Mouse (Mus musculus): Measurements from ENCODE around the gene Tulp4. TPM values are rescaled to one million over a fixed set of nuclear protein-coding genes. Genes with fewer than 3 reads are reported as not detected.
"Not testable (repeated sequence)": the region's sequence is repeated elsewhere in the genome, so short reads cannot be mapped to it uniquely, and the experiment has no call there.

Tulp4 gene
- polyA plus RNA-seq, 2 experiments, result 4.7 to 21.4 TPM

GRCm38 (mm10) chr17:6203795-6204194 lies 97.6 kb downstream of the Tulp4 start:
- H3K9ac ChIP-seq (replicated peaks), result no peak overlapping the region
- DNase-seq (ENCODE audit: low read depth in 3 of 3, low spot score in 3 of 3) (no peak), ATAC-seq (ENCODE audit: insufficient read depth) (no peak)
- H3K4me3 ChIP-seq (ENCODE audit: insufficient read depth in 1 of 2, low read depth in 2 of 2, low read length in 2 of 2), result no peak overlapping the region
- H3K4me2 ChIP-seq (ENCODE audit: low read depth), result no peak overlapping the region
- H3K9me3 ChIP-seq (ENCODE audit: control insufficient read depth, low read length), result no peaks in the 10 kb centered on the region
- H3K27ac ChIP-seq, result no peak overlapping the region
- WGBS (ENCODE audit: insufficient replicate concordance), result 28% methylated on average over 4 of the region's 4 CpGs
- H3K4me1 ChIP-seq (replicated peaks; ENCODE audit: control insufficient read depth in 2 of 2, insufficient read depth in 2 of 2, low read length in 1 of 2), result no peaks in the 10 kb centered on the region
- TF ChIP-seq CTCF (IDR thresholded peaks at IDR 0.05; ENCODE audit: low read depth) (no peak), EP300 (IDR thresholded peaks at IDR 0.05; ENCODE audit: low read depth) (no peak)
- H3K36me3 ChIP-seq (replicated peaks; ENCODE audit: control insufficient read depth, insufficient read depth, low read depth), result no peaks in the 10 kb centered on the region
- H3K27me3 ChIP-seq (ENCODE audit: control insufficient read depth, insufficient read depth, low read length), result no peaks in the 10 kb centered on the region

- 70% methylated on average over 1 of the region's 1 CpGs for WGBS (ENCODE audit: insufficient replicate concordance)
- no peak for ATAC-seq (ENCODE audit: insufficient read depth)
- no peak overlapping the region for H3K27ac ChIP-seq
These were observed 105.5 kb downstream of the Tulp4 start for GRCm38 (mm10) chr17:6211721-6212120.

GRCm38 (mm10) chr17:6215640-6216039 lies 109.4 kb downstream of the Tulp4 start:
- TF ChIP-seq CTCF (IDR thresholded peaks at IDR 0.05; ENCODE audit: low read depth) (no peak), EP300 (IDR thresholded peaks at IDR 0.05; ENCODE audit: low read depth) (no peak)
- Histone ChIP-seq H3K27me3 (ENCODE audit: control insufficient read depth, insufficient read depth, low read length) (no peaks in the 10 kb centered on the region), H3K4me3 (ENCODE audit: insufficient read depth in 1 of 2, low read depth in 2 of 2, low read length in 2 of 2) (no peak overlapping the region), H3K27ac (no peak overlapping the region), H3K4me2 (ENCODE audit: low read depth) (no peak overlapping the region), H3K36me3 (replicated peaks; ENCODE audit: control insufficient read depth, insufficient read depth, low read depth) (no peaks in the 10 kb centered on the region), H3K9ac (replicated peaks) (no peak overlapping the region), H3K9me3 (ENCODE audit: control insufficient read depth, low read length) (no peaks in the 10 kb centered on the region), H3K4me1 (replicated peaks; ENCODE audit: control insufficient read depth in 2 of 2, insufficient read depth in 2 of 2, low read length in 1 of 2) (no peaks in the 10 kb centered on the region)
- WGBS (ENCODE audit: insufficient replicate concordance), result 53% methylated on average over 4 of the region's 4 CpGs
- ATAC-seq (ENCODE audit: insufficient read depth), result no peak
- no peak for DNase-seq (ENCODE audit: low read depth in 3 of 3, low spot score in 3 of 3)

More at GRCm38 (mm10) chr17:6211721-6212120, 105.5 kb downstream of the Tulp4 start:
- no peak overlapping the region for H3K4me3 ChIP-seq (ENCODE audit: insufficient read depth in 1 of 2, low read depth in 2 of 2, low read length in 2 of 2)
- H3K4me2 ChIP-seq (ENCODE audit: low read depth), result no peak overlapping the region
- TF ChIP-seq EP300 (IDR thresholded peaks at IDR 0.05; ENCODE audit: low read depth), result no peak
- TF ChIP-seq CTCF (IDR thresholded peaks at IDR 0.05; ENCODE audit: low read depth), result no peak
- DNase-seq (ENCODE audit: low read depth in 3 of 3, low spot score in 3 of 3), result no peak
- no peaks in the 10 kb centered on the region for H3K36me3 ChIP-seq (replicated peaks; ENCODE audit: control insufficient read depth, insufficient read depth, low read depth)
- H3K9ac ChIP-seq (replicated peaks), result no peak overlapping the region
- H3K4me1 ChIP-seq (replicated peaks; ENCODE audit: control insufficient read depth in 2 of 2, insufficient read depth in 2 of 2, low read length in 1 of 2), result no peaks in the 10 kb centered on the region
- no peaks in the 10 kb centered on the region for H3K27me3 ChIP-seq (ENCODE audit: control insufficient read depth, insufficient read depth, low read length)
- H3K9me3 ChIP-seq (ENCODE audit: control insufficient read depth, low read length), result no peaks in the 10 kb centered on the region

GRCm38 (mm10) chr17:6216514-6216913 lies 110.3 kb downstream of the Tulp4 start:
- Histone ChIP-seq H3K9me3 (ENCODE audit: control insufficient read depth, low read length) (no peaks in the 10 kb centered on the region), H3K9ac (replicated peaks) (no peak overlapping the region), H3K4me2 (ENCODE audit: low read depth) (no peak overlapping the region), H3K27ac (no peak overlapping the region), H3K4me3 (ENCODE audit: insufficient read depth in 1 of 2, low read depth in 2 of 2, low read length in 2 of 2) (no peak overlapping the region), H3K36me3 (replicated peaks; ENCODE audit: control insufficient read depth, insufficient read depth, low read depth) (no peaks in the 10 kb centered on the region), H3K4me1 (replicated peaks; ENCODE audit: control insufficient read depth in 2 of 2, insufficient read depth in 2 of 2, low read length in 1 of 2) (no peaks in the 10 kb centered on the region), H3K27me3 (ENCODE audit: control insufficient read depth, insufficient read depth, low read length) (no peaks in the 10 kb centered on the region)
- no peak for ATAC-seq (ENCODE audit: insufficient read depth)
- TF ChIP-seq EP300 (IDR thresholded peaks at IDR 0.05; ENCODE audit: low read depth) (no peak), CTCF (IDR thresholded peaks at IDR 0.05; ENCODE audit: low read depth) (no peak)
- no peak for DNase-seq (ENCODE audit: low read depth in 3 of 3, low spot score in 3 of 3)
- WGBS (ENCODE audit: insufficient replicate concordance), result 69% methylated on average over 10 of the region's 10 CpGs

GRCm38 (mm10) chr17:6232633-6233032 lies 126.4 kb downstream of the Tulp4 start:
- no CpG with 5 or more reads among the region's 7 CpGs for WGBS (ENCODE audit: insufficient replicate concordance)
- ATAC-seq (ENCODE audit: insufficient read depth); H3K9ac ChIP-seq (replicated peaks): not testable (repeated sequence)

GRCm38 (mm10) chr17:6251298-6251697 lies 145.1 kb downstream of the Tulp4 start:
- H3K27me3 ChIP-seq (ENCODE audit: control insufficient read depth, insufficient read depth, low read length); DNase-seq (ENCODE audit: low read depth in 3 of 3, low spot score in 3 of 3); H3K9me3 ChIP-seq (ENCODE audit: control insufficient read depth, low read length); H3K4me1 ChIP-seq (replicated peaks; ENCODE audit: control insufficient read depth in 2 of 2, insufficient read depth in 2 of 2, low read length in 1 of 2); H3K4me2 ChIP-seq (ENCODE audit: low read depth); H3K4me3 ChIP-seq (ENCODE audit: insufficient read depth in 1 of 2, low read depth in 2 of 2, low read length in 2 of 2); H3K27ac ChIP-seq; H3K36me3 ChIP-seq (replicated peaks; ENCODE audit: control insufficient read depth, insufficient read depth, low read depth); ATAC-seq (ENCODE audit: insufficient read depth); H3K9ac ChIP-seq (replicated peaks): not testable (repeated sequence)
- 68% methylated on average over 1 of the region's 1 CpGs for WGBS (ENCODE audit: insufficient replicate concordance)

More at GRCm38 (mm10) chr17:6232633-6233032, 126.4 kb downstream of the Tulp4 start:
- H3K4me2 ChIP-seq (ENCODE audit: low read depth); H3K27me3 ChIP-seq (ENCODE audit: control insufficient read depth, insufficient read depth, low read length); H3K36me3 ChIP-seq (replicated peaks; ENCODE audit: control insufficient read depth, insufficient read depth, low read depth); H3K9me3 ChIP-seq (ENCODE audit: control insufficient read depth, low read length); DNase-seq (ENCODE audit: low read depth in 3 of 3, low spot score in 3 of 3); H3K27ac ChIP-seq; H3K4me1 ChIP-seq (replicated peaks; ENCODE audit: control insufficient read depth in 2 of 2, insufficient read depth in 2 of 2, low read length in 1 of 2); H3K4me3 ChIP-seq (ENCODE audit: insufficient read depth in 1 of 2, low read depth in 2 of 2, low read length in 2 of 2): not testable (repeated sequence)

GRCm38 (mm10) chr17:6256400-6257069 lies 150.3 kb downstream of the Tulp4 start, which contains the start of gene Tmem181a:
Gene Tmem181a, plus strand, starts transcription at chr17:6256860.
- not testable (repeated sequence) for ATAC-seq (ENCODE audit: insufficient read depth)

GRCm38 (mm10) chr17:6257070-6257456 lies 150.8 kb downstream of the Tulp4 start:
- H3K9me3 ChIP-seq (ENCODE audit: control insufficient read depth, low read length); H3K9ac ChIP-seq (replicated peaks); H3K4me1 ChIP-seq (replicated peaks; ENCODE audit: control insufficient read depth in 2 of 2, insufficient read depth in 2 of 2, low read length in 1 of 2); DNase-seq (ENCODE audit: low read depth in 3 of 3, low spot score in 3 of 3); H3K27me3 ChIP-seq (ENCODE audit: control insufficient read depth, insufficient read depth, low read length); H3K4me2 ChIP-seq (ENCODE audit: low read depth); H3K36me3 ChIP-seq (replicated peaks; ENCODE audit: control insufficient read depth, insufficient read depth, low read depth); H3K4me3 ChIP-seq (ENCODE audit: insufficient read depth in 1 of 2, low read depth in 2 of 2, low read length in 2 of 2); H3K27ac ChIP-seq; ATAC-seq (ENCODE audit: insufficient read depth): not testable (repeated sequence)
- 5% methylated on average over 13 of the region's 20 CpGs for WGBS (ENCODE audit: insufficient replicate concordance)

More at GRCm38 (mm10) chr17:6256400-6257069, 150.3 kb downstream of the Tulp4 start, which contains the start of gene Tmem181a:
- not testable (repeated sequence) for H3K27ac ChIP-seq; DNase-seq (ENCODE audit: low read depth in 3 of 3, low spot score in 3 of 3); H3K36me3 ChIP-seq (replicated peaks; ENCODE audit: control insufficient read depth, insufficient read depth, low read depth); H3K4me1 ChIP-seq (replicated peaks; ENCODE audit: control insufficient read depth in 2 of 2, insufficient read depth in 2 of 2, low read length in 1 of 2); H3K27me3 ChIP-seq (ENCODE audit: control insufficient read depth, insufficient read depth, low read length); H3K4me3 ChIP-seq (ENCODE audit: insufficient read depth in 1 of 2, low read depth in 2 of 2, low read length in 2 of 2); H3K9me3 ChIP-seq (ENCODE audit: control insufficient read depth, low read length); H3K9ac ChIP-seq (replicated peaks); H3K4me2 ChIP-seq (ENCODE audit: low read depth)
- 6% methylated on average over 18 of the region's 51 CpGs for WGBS (ENCODE audit: insufficient replicate concordance)
